Mouse (Mus musculus) ES-Bruce4 (cell line): ENCODE measurements around the gene Sp2. TPM values are rescaled to one million over a fixed set of nuclear protein-coding genes. Genes with fewer than 3 reads are reported as not detected.

ENCODE experiments used
- H3K27ac ChIP-seq: 2 replicates; pipeline ENCODE4 v1.5.1; 2012; ENCODE audit warnings: low read length, inconsistent platforms; ENCODE audit not compliant: insufficient read depth
- H3K27me3 ChIP-seq: 2 replicates; pipeline ENCODE4 v1.6.1; 2012; ENCODE audit warnings: mild to moderate bottlenecking, low read length, inconsistent platforms; ENCODE audit not compliant: control insufficient read depth, poor library complexity, insufficient read depth, severe bottlenecking
- H3K36me3 ChIP-seq: 2 replicates; pipeline ENCODE4 v1.6.1; 2012; ENCODE audit warnings: inconsistent platforms, mild to moderate bottlenecking, low read length, moderate library complexity; ENCODE audit not compliant: control insufficient read depth, poor library complexity, insufficient read depth, severe bottlenecking
- H3K4me1 ChIP-seq: one replicate; pipeline ENCODE4 v1.8.1; 2011; ENCODE audit warnings: low read length; ENCODE audit not compliant: control insufficient read depth, insufficient read depth
- H3K4me3 ChIP-seq: 2 replicates; pipeline ENCODE4 v1.5.1; 2011; ENCODE audit warnings: low read depth, mild to moderate bottlenecking, low read length
- H3K9ac ChIP-seq: 2 replicates; pipeline ENCODE4 v1.6.1; 2012; ENCODE audit warnings: low read depth, mild to moderate bottlenecking, inconsistent platforms; ENCODE audit not compliant: poor library complexity, severe bottlenecking
- H3K9me3 ChIP-seq: replicated peaks from 2 replicates; pipeline ENCODE4 v1.6.1; 2012; ENCODE audit warnings: mild to moderate bottlenecking, low read length, inconsistent platforms; ENCODE audit not compliant: control insufficient read depth, poor library complexity, insufficient read depth, severe bottlenecking
- CTCF ChIP-seq: IDR thresholded peaks from one replicate; pipeline ENCODE4 v1.8.1; 2011; ENCODE audit warnings: low read depth, low read length
- EP300 ChIP-seq: IDR thresholded peaks from 2 replicates; pipeline ENCODE4 v1.6.1; 2011; ENCODE audit warnings: low read depth, low read length; ENCODE audit not compliant: insufficient read depth
- POLR2A ChIP-seq: IDR thresholded peaks from one replicate; pipeline ENCODE4 v1.8.1; 2011; ENCODE audit warnings: low read length; ENCODE audit not compliant: insufficient read depth
- polyA plus RNA-seq: library from polyadenylated mRNA; stranded (reverse); fragments of >200 nt; gene quantifications from 2 replicates; pipeline ENCODE4 v1.2.4, GENCODE M21; 2011; ENCODE audit warnings: low read depth; ENCODE audit not compliant: missing spikeins, insufficient read depth, insufficient read length

Sp2 gene
- polyA plus RNA-seq, 1 experiment: 29.0 TPM

- peaks cover 2% of the 10 kb centered on the region for H3K4me1 ChIP-seq
- H3K9ac ChIP-seq: peak overlapping the region; percentile 91
- H3K36me3 ChIP-seq: no peaks in the 10 kb centered on the region
- H3K27me3 ChIP-seq: no peaks in the 10 kb centered on the region
- H3K9me3 ChIP-seq: no peaks in the 10 kb centered on the region
- TF ChIP-seq POLR2A (no peak), CTCF (no peak), EP300 (no peak)
- H3K4me3 ChIP-seq: no peak overlapping the region
- H3K27ac ChIP-seq: peak overlapping the region; percentile 4; the same call in 1 of the 2 replicates
Observed at GRCm38 (mm10) chr11:96975511-96976378, 7.0 kb downstream of the Sp2 start.

DNA sequence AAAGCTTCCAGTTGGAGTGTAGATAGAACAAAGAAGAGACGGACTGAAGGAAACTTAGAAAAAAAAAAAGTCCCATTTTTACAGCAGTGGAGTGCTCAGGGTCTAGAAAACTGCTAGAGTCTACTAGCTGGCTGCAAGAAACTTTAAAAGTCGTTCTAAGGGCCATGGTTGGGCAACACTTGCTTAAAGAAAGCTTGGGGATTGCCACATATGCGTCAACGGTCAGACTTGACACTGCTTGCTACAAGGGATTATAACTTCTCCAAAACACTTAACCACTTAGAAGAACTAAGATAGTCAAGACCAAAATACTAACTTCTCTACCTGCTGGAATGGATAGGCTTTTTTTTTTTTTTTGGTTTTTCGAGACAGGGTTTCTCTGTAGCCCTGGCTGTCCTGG is 7.9 kb downstream of the Sp2 start:
- no peak overlapping the region for H3K27ac ChIP-seq
- no peaks in the 10 kb centered on the region for H3K36me3 ChIP-seq
- TF ChIP-seq CTCF (no peak), EP300 (no peak), POLR2A (no peak)

DNA sequence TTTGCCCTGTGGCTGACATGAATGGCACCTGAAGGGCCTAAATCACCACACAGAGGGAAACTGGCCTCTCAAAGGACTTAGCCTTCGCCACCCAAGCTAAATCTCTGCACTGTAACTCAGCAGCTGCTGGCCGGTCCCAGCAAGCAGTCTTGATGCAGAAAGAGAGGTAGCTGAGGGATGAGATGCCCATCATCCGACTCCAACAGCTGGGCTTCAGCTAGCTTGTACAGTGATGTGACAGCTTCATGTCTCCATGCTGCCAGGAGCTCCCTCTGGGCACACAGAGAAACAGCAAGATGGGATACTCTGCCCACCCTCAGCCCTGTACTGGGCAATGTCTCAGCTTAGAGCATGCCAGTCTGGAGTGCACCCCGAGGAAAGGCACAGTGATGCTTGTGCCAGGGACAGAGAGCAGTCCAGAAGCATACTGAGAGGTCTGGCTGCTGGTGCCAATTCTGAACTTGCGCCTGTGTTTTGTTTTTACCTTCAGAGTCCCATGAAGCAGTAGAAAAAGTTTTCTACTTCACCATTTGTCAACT is 9.3 kb downstream of the Sp2 start:
- H3K27me3 ChIP-seq: no peaks in the 10 kb centered on the region

More for the DNA sequence above, 7.9 kb downstream of the Sp2 start:
- H3K4me3 ChIP-seq: no peak overlapping the region
- H3K27me3 ChIP-seq: no peaks in the 10 kb centered on the region
- H3K9me3 ChIP-seq: no peaks in the 10 kb centered on the region
- peaks cover 2% of the 10 kb centered on the region for H3K4me1 ChIP-seq
- H3K9ac ChIP-seq: no peak overlapping the region

GRCm38 (mm10) chr11:96972906-96973305 is 9.9 kb downstream of the Sp2 start:
- no peak overlapping the region for H3K4me3 ChIP-seq
- H3K9ac ChIP-seq: no peak overlapping the region
- TF ChIP-seq EP300 (no peak), CTCF (no peak), POLR2A (no peak)
- no peaks in the 10 kb centered on the region for H3K9me3 ChIP-seq
- H3K27me3 ChIP-seq: no peaks in the 10 kb centered on the region
- H3K36me3 ChIP-seq: no peaks in the 10 kb centered on the region
- H3K4me1 ChIP-seq: peaks cover 6% of the 10 kb centered on the region
- no peak overlapping the region for H3K27ac ChIP-seq

More for the DNA sequence above, 9.3 kb downstream of the Sp2 start:
- Histone ChIP-seq H3K9ac (no peak overlapping the region), H3K27ac (no peak overlapping the region), H3K4me3 (no peak overlapping the region), H3K36me3 (no peaks in the 10 kb centered on the region), H3K4me1 (peaks cover 6% of the 10 kb centered on the region), H3K9me3 (no peaks in the 10 kb centered on the region)
- TF ChIP-seq CTCF (no peak), EP300 (no peak), POLR2A (no peak)

DNA sequence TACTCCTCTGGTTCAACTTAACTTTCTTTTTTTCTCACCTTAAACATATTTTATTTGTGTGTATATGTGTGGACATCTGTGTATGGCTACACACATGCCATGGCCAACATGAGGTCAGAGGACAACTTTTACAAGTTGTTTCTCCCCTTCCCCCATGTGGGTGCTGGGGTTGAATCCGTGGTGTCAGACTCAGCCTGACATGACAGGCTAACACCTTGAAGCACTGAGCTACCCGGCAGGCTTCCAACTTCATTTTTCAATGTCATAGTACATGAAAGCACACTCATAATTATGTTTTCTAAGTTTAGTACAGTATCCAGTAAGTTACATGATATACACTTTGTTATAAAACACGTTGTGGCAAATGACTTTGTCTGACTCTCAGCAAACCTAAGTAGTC is 12.4 kb downstream of the Sp2 start:
- TF ChIP-seq POLR2A: no peak
- TF ChIP-seq CTCF: no peak
- no peak for TF ChIP-seq EP300
- Histone ChIP-seq H3K4me3 (no peak overlapping the region), H3K27me3 (no peaks in the 10 kb centered on the region), H3K4me1 (peaks cover 6% of the 10 kb centered on the region), H3K36me3 (no peaks in the 10 kb centered on the region), H3K9ac (no peak overlapping the region), H3K9me3 (no peaks in the 10 kb centered on the region), H3K27ac (no peak overlapping the region)

- Histone ChIP-seq H3K4me1 (peaks cover 6% of the 10 kb centered on the region), H3K36me3 (no peaks in the 10 kb centered on the region), H3K9me3 (no peaks in the 10 kb centered on the region), H3K4me3 (no peak overlapping the region), H3K27me3 (no peaks in the 10 kb centered on the region), H3K9ac (no peak overlapping the region), H3K27ac (no peak overlapping the region)
- no peak for TF ChIP-seq CTCF
- TF ChIP-seq POLR2A: no peak
- no peak for TF ChIP-seq EP300
Observed at GRCm38 (mm10) chr11:96969746-96970145, 13.0 kb downstream of the Sp2 start.
